Mouse (Mus musculus): ENCODE measurements around the gene Adm2. TPM values are rescaled to one million over a fixed set of nuclear protein-coding genes. Genes with fewer than 3 reads are reported as not detected.

Gene Adm2
- total and polyA plus RNA-seq, 3 experiments = 0.12 TPM; not detected in 2

DNA sequence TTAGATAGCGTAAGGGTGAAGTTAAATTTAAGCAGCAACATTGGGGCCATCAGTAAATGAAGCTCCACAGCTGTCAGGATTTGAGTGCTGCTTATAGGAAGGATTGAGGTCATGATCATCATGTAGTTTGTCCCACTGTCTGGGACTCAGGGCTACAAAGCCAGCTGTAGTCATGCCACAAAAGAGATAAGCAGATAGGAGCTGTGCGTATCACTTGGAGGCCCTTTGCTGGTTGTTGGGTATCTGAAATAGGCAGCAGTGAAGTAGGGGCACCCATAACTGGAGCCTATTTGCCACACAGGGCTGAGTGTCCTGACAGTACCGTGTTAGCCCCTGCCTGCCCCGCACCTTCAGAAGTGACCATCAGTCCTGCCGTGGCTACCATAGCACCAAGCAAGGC lies 37.0 kb upstream of the Adm2 start:
- TF ChIP-seq GATA2 (IDR thresholded peaks at IDR 0.05; ENCODE audit: borderline replicate concordance, low read depth, low read length) (no peak), POLR2AphosphoS5 (IDR thresholded peaks at IDR 0.05; ENCODE audit: insufficient replicate concordance, low read depth, low read length) (no peak), CTCF (IDR thresholded peaks at IDR 0.05; ENCODE audit: low read depth, low read length) (no peak)

DNA sequence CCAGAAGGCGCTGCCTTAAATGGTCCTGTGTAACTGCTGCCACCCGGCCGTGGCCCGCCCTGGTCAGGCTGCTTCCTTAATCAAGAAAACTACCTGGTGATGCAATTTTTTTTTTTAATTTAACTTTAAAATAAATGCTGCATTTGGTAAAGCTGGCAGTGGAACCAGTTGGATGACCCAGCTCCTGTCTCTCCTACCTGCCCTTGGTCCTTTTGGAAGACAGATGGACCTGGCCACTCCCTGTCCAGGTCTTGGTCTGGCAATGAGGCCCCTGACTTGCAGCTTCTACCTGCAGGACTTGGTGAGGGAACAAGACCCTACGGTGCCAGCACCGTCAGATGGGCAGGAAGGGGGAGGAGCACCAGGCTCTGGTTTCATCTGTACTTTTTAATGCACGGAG lies 36.4 kb upstream of the Adm2 start:
- H3K4me1 ChIP-seq (ENCODE audit: insufficient read depth, low read depth, low read length) = peaks cover 10% of the 10 kb centered on the region
- peak overlapping the region; percentile 32; the same call in 1 of the 2 replicates for H3K4me3 ChIP-seq (ENCODE audit: low read depth, low read length)
- no peaks in the 10 kb centered on the region for H3K27me3 ChIP-seq (ENCODE audit: insufficient read depth, low read length)
- ATAC-seq (ENCODE audit: extremely low read depth, insufficient number of reproducible peaks, low FRiP score, poor library complexity, severe bottlenecking) = no peak
- H3K9me3 ChIP-seq (replicated peaks) = no peaks in the 10 kb centered on the region
- DNase-seq (ENCODE audit: low spot score) = no peak
- TF ChIP-seq POLR2AphosphoS5 (IDR thresholded peaks at IDR 0.05; ENCODE audit: insufficient replicate concordance, low read depth, low read length) = no peak
- no peak for TF ChIP-seq TAL1 (conservative IDR thresholded peaks at IDR 0.05; ENCODE audit: low read depth, low read length)
- no peak for TF ChIP-seq GATA2 (IDR thresholded peaks at IDR 0.05; ENCODE audit: borderline replicate concordance, low read depth, low read length)
- TF ChIP-seq CTCF (IDR thresholded peaks at IDR 0.05; ENCODE audit: low read depth, low read length) = no peak
- TF ChIP-seq GATA1 (IDR thresholded peaks at IDR 0.05; ENCODE audit: borderline replicate concordance, low read length) = no peak
- H3K36me3 ChIP-seq (replicated peaks) = peaks cover 96% of the 10 kb centered on the region

More for the DNA sequence above, 37.0 kb upstream of the Adm2 start:
- H3K27me3 ChIP-seq (ENCODE audit: insufficient read depth, low read length) = no peaks in the 10 kb centered on the region
- ATAC-seq (ENCODE audit: extremely low read depth, insufficient number of reproducible peaks, low FRiP score, poor library complexity, severe bottlenecking) (no peak), DNase-seq (ENCODE audit: low spot score) (no peak)
- H3K36me3 ChIP-seq (replicated peaks) = peaks cover 97% of the 10 kb centered on the region
- peak overlapping the region; percentile 32; the same call in 1 of the 2 replicates for H3K4me3 ChIP-seq (ENCODE audit: low read depth, low read length)
- H3K9me3 ChIP-seq (replicated peaks) = no peaks in the 10 kb centered on the region
- peaks cover 10% of the 10 kb centered on the region for H3K4me1 ChIP-seq (ENCODE audit: insufficient read depth, low read depth, low read length)

DNA sequence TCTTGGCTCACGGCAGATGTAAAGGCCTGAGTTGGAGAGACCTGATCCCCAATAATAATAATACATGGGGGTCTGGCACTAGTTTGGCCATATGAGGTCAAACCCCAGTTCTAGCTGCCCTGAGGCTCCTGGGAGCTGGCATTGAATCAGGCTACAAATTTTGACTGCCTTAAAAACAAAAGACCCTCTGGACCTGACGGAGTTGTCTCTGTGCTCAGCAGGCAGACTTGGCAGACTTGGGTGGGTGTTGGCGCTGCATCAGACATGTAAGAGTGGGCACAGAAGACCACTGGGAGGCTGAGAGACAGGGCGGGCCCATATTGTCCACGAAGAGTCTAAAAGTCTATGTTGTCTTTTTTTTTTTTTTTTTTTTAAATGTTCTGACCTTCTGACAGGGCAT lies 35.9 kb upstream of the Adm2 start:
- no peak overlapping the region for H3K4me3 ChIP-seq (ENCODE audit: low read depth, low read length)
- H3K36me3 ChIP-seq (replicated peaks) = peaks cover 96% of the 10 kb centered on the region
- H3K27me3 ChIP-seq (ENCODE audit: insufficient read depth, low read length) = no peaks in the 10 kb centered on the region
- no peak for ATAC-seq (ENCODE audit: extremely low read depth, insufficient number of reproducible peaks, low FRiP score, poor library complexity, severe bottlenecking)
- H3K9me3 ChIP-seq (replicated peaks) = no peaks in the 10 kb centered on the region
- DNase-seq (ENCODE audit: low spot score) = no peak
- H3K4me1 ChIP-seq (ENCODE audit: insufficient read depth, low read depth, low read length) = peaks cover 10% of the 10 kb centered on the region
- TF ChIP-seq POLR2AphosphoS5 (IDR thresholded peaks at IDR 0.05; ENCODE audit: insufficient replicate concordance, low read depth, low read length) (no peak), GATA2 (IDR thresholded peaks at IDR 0.05; ENCODE audit: borderline replicate concordance, low read depth, low read length) (no peak), CTCF (IDR thresholded peaks at IDR 0.05; ENCODE audit: low read depth, low read length) (no peak), TAL1 (conservative IDR thresholded peaks at IDR 0.05; ENCODE audit: low read depth, low read length) (no peak), GATA1 (IDR thresholded peaks at IDR 0.05; ENCODE audit: borderline replicate concordance, low read length) (no peak)

DNA sequence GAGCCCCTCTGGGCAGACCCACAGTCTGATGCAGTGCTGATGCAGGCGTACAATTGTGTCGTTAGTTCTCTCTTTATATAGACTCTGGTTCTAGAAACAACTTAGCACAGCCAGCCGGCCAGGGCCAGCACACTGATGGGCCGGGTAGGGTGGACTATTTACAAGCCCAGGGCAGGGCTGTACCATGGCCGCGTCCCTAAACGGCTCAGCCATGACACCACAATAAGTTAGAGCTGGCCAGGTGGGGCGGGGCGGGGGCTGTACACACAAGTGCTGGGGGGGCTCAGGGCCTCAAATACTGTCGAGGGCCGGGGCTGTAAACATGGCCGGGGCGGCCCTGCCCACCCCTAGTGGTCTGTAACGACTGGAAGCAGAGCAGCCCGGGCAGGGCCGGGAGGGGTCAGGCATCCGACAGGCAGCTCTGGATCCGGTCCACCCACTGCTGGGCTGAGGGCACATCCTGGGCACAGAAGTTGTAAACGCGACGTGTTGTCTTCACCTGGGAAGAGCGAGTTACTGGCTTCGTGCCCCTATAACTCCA lies 34.2 kb upstream of the Adm2 start:
- Histone ChIP-seq H3K4me1 (ENCODE audit: insufficient read depth, low read depth, low read length) (peaks cover 18% of the 10 kb centered on the region), H3K4me3 (ENCODE audit: low read depth, low read length) (no peak overlapping the region), H3K36me3 (replicated peaks) (peaks cover 95% of the 10 kb centered on the region), H3K27me3 (ENCODE audit: insufficient read depth, low read length) (no peaks in the 10 kb centered on the region), H3K9me3 (replicated peaks) (no peaks in the 10 kb centered on the region)
- DNase-seq (ENCODE audit: low spot score) (no peak), ATAC-seq (ENCODE audit: extremely low read depth, insufficient number of reproducible peaks, low FRiP score, poor library complexity, severe bottlenecking) (no peak)
- no peak for TF ChIP-seq CTCF (IDR thresholded peaks at IDR 0.05; ENCODE audit: low read depth, low read length)
- TF ChIP-seq TAL1 (conservative IDR thresholded peaks at IDR 0.05; ENCODE audit: low read depth, low read length) = no peak
- TF ChIP-seq GATA1 (IDR thresholded peaks at IDR 0.05; ENCODE audit: borderline replicate concordance, low read length) = no peak
- TF ChIP-seq GATA2 (IDR thresholded peaks at IDR 0.05; ENCODE audit: borderline replicate concordance, low read depth, low read length) = no peak
- TF ChIP-seq POLR2AphosphoS5 (IDR thresholded peaks at IDR 0.05; ENCODE audit: insufficient replicate concordance, low read depth, low read length) = no peak

DNA sequence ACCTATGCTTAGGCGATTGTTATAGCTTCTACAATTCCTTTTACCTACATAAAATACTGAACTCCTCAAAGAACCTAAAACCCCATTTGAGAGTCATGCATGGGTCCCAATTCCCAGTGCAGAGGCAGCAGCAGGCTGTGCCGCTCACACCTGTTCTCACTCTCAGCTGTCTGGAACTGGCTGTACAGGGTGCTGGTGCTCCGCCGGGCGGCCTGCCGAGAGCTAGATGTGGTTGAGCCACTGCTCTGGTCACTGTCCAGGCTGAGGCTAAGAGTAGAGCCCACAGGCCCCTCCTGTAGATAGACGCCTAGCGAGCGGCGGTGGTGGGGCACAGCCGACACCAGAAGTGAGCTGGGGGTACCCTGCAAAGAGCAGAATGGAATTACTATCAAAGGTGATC lies 33.1 kb upstream of the Adm2 start:
- H3K4me1 ChIP-seq (ENCODE audit: insufficient read depth, low read depth, low read length) = peaks cover 22% of the 10 kb centered on the region
- ATAC-seq (ENCODE audit: extremely low read depth, insufficient number of reproducible peaks, low FRiP score, poor library complexity, severe bottlenecking) (no peak), DNase-seq (ENCODE audit: low spot score) (no peak)
- peaks cover 95% of the 10 kb centered on the region for H3K36me3 ChIP-seq (replicated peaks)
- no peak for TF ChIP-seq GATA1 (IDR thresholded peaks at IDR 0.05; ENCODE audit: borderline replicate concordance, low read length)
- TF ChIP-seq POLR2AphosphoS5 (IDR thresholded peaks at IDR 0.05; ENCODE audit: insufficient replicate concordance, low read depth, low read length) = no peak
- no peak for TF ChIP-seq GATA2 (IDR thresholded peaks at IDR 0.05; ENCODE audit: borderline replicate concordance, low read depth, low read length)
- TF ChIP-seq TAL1 (conservative IDR thresholded peaks at IDR 0.05; ENCODE audit: low read depth, low read length) = no peak
- no peak for TF ChIP-seq CTCF (IDR thresholded peaks at IDR 0.05; ENCODE audit: low read depth, low read length)
- H3K27me3 ChIP-seq (ENCODE audit: insufficient read depth, low read length) = no peaks in the 10 kb centered on the region
- H3K9me3 ChIP-seq (replicated peaks) = no peaks in the 10 kb centered on the region
- no peak overlapping the region for H3K4me3 ChIP-seq (ENCODE audit: low read depth, low read length)

DNA sequence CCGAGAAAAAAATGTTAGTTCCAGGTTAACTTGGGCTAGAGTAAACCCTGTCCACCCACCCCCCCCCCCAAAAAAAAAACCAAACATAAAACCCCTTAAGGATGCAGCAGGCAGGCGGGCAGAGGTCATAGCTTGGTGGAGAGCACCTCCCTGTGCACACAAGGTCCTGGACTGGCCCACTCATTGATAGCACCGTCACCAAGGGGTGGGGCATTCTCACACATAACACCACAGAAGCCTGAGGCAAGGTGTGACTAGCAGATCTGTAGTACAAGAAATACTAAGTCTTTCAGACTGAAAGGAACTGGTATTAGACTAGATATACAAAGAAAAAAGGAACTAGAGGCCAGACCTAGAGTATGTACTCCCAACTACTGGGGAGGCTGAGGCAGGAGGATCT lies 31.0 kb upstream of the Adm2 start:
- Histone ChIP-seq H3K27me3 (ENCODE audit: insufficient read depth, low read length) (no peaks in the 10 kb centered on the region), H3K4me1 (ENCODE audit: insufficient read depth, low read depth, low read length) (peaks cover 16% of the 10 kb centered on the region), H3K36me3 (replicated peaks) (peaks cover 96% of the 10 kb centered on the region), H3K4me3 (ENCODE audit: low read depth, low read length) (no peak overlapping the region), H3K9me3 (replicated peaks) (no peaks in the 10 kb centered on the region)
- DNase-seq (ENCODE audit: low spot score) = no peak
- ATAC-seq (ENCODE audit: extremely low read depth, insufficient number of reproducible peaks, low FRiP score, poor library complexity, severe bottlenecking) = no peak
- TF ChIP-seq POLR2AphosphoS5 (IDR thresholded peaks at IDR 0.05; ENCODE audit: insufficient replicate concordance, low read depth, low read length) (no peak), GATA1 (IDR thresholded peaks at IDR 0.05; ENCODE audit: borderline replicate concordance, low read length) (no peak), CTCF (IDR thresholded peaks at IDR 0.05; ENCODE audit: low read depth, low read length) (no peak), GATA2 (IDR thresholded peaks at IDR 0.05; ENCODE audit: borderline replicate concordance, low read depth, low read length) (no peak), TAL1 (conservative IDR thresholded peaks at IDR 0.05; ENCODE audit: low read depth, low read length) (no peak)
